In the genomic region with DNA sequence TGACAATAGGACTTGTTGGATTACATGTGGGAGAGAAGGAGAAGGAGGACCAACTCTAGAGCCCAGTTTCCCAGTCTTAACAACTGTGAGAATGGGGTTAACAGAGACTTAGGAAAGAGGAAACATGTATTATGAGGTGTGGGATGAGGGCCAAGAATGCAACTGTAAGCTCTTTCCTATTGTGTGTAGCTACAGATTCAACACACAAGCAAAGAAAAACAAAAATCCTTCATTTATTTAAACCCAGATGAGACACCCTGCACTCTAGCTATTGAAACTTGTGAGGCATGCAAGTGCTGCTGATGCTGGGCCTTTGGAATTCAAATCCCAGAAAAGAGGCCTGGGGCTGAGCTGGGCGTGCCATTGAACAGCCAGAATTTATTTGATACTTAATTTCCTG, we compare ENCODE assay signal across 25 mouse cellular contexts. TPM values are rescaled to one million over a fixed set of nuclear protein-coding genes. Genes with fewer than 3 reads are reported as not detected.
DNase-seq lines count a peak whose midpoint lies in the region; ATAC-seq and TF ChIP-seq lines count a peak whose summit lies in the region.
"Had no signal": no experiment of that assay in that cellular context is flagged by ENCODE, and none has a peak within 500 bp of the region (broad histone marks: within the 10 kb centered on the region; RNA-seq: fewer than 3 reads in every experiment).

No protein-coding gene starts in this region.

- no peak overlapping the region for H3K9ac ChIP-seq in embryonic facial prominence, embryonic 14.5 days (ENCODE audit: low read depth, low read length)
- no peak overlapping the region for H3K9ac ChIP-seq in kidney, postnatal 0 days (ENCODE audit: low read depth, low read length)
- H3K9ac ChIP-seq: heart, embryonic 12.5 days; hindbrain, embryonic 12.5 days; neural tube, embryonic 15.5 days; stomach, embryonic 15.5 days had no signal

- TF ChIP-seq CTCF in kidney, postnatal 0 days (IDR thresholded peaks at IDR 0.05; ENCODE audit: low read depth), result no peak
- no peak for TF ChIP-seq CTCF in embryonic fibroblast, embryonic 13.5 days (IDR thresholded peaks at IDR 0.05; ENCODE audit: borderline replicate concordance, insufficient read depth, low read length)

- H3K36me3 ChIP-seq in embryonic facial prominence, embryonic 14.5 days (ENCODE audit: control insufficient read depth, insufficient read depth, low read length), result no peaks in the 10 kb centered on the region
- H3K36me3 ChIP-seq in embryonic facial prominence, embryonic 10.5 days (replicated peaks), result no peaks in the 10 kb centered on the region
- H3K36me3 ChIP-seq in kidney, postnatal 0 days (ENCODE audit: insufficient read depth, low read length), result no peaks in the 10 kb centered on the region
- H3K36me3 ChIP-seq: heart, embryonic 12.5 days; hindbrain, embryonic 12.5 days; neural tube, embryonic 15.5 days; stomach, embryonic 15.5 days had no signal

- peak; percentile 57; the same call in 1 of the 2 replicates for ATAC-seq in embryonic facial prominence, embryonic 14.5 days (ENCODE audit: low read depth)
- no peak for ATAC-seq in kidney, postnatal 0 days (replicated peaks; ENCODE audit: low FRiP score, low read depth)
- ATAC-seq: CD4-positive, CD25-positive, alpha-beta regulatory T cell, adult 4 months; lung, postnatal 0 days had no signal

- DNase-seq in embryonic facial prominence, embryonic 14.5 days (ENCODE audit: low spot score), result peak; percentile 67
- no peak for DNase-seq in embryonic facial prominence, embryonic 10.5 days (ENCODE audit: low spot score)
- DNase-seq in kidney, postnatal 0 days (ENCODE audit: low spot score), result peak; percentile 46
- no peak for DNase-seq in kidney, adult 11 months
- DNase-seq in 3T3-L1 (ENCODE audit: low read depth, low spot score), result peak; percentile 55
- no peak for DNase-seq in right cerebral cortex, postnatal 25 days
- no peak for DNase-seq in left cerebral cortex, adult 18-20 months (ENCODE audit: low spot score in 2 of 2)
- DNase-seq: cerebellum, adult 2 months; cerebellum, postnatal 36 days; heart, postnatal 14 days; kidney, adult 2 months; liver; thymus, adult 18-20 months; thymus, postnatal 4 days had no signal

- peaks cover 8% of the 10 kb centered on the region; the same call in 1 of the 2 replicates for H3K4me1 ChIP-seq in embryonic facial prominence, embryonic 14.5 days (ENCODE audit: control insufficient read depth, insufficient read depth, low read length)
- H3K4me1 ChIP-seq in embryonic facial prominence, embryonic 10.5 days, result no peaks in the 10 kb centered on the region
- H3K4me1 ChIP-seq in kidney, postnatal 0 days (replicated peaks; ENCODE audit: insufficient read depth, low read length), result no peaks in the 10 kb centered on the region
- no peaks in the 10 kb centered on the region for H3K4me1 ChIP-seq in embryonic fibroblast, embryonic 13.5 days (ENCODE audit: control insufficient read depth, insufficient read depth, low read length)
- H3K4me1 ChIP-seq: hindbrain, embryonic 12.5 days; neural tube, embryonic 15.5 days; stomach, embryonic 15.5 days had no signal

- H3K27me3 ChIP-seq in embryonic facial prominence, embryonic 14.5 days (replicated peaks; ENCODE audit: control insufficient read depth, insufficient read depth, low read length), result no peaks in the 10 kb centered on the region
- no peaks in the 10 kb centered on the region for H3K27me3 ChIP-seq in embryonic facial prominence, embryonic 10.5 days (replicated peaks; ENCODE audit: low read depth, poor library complexity, severe bottlenecking)
- no peaks in the 10 kb centered on the region for H3K27me3 ChIP-seq in kidney, postnatal 0 days (ENCODE audit: insufficient read depth, low read length)
- H3K27me3 ChIP-seq: heart, embryonic 12.5 days; hindbrain, embryonic 12.5 days; neural tube, embryonic 15.5 days; stomach, embryonic 15.5 days had no signal

- 22% methylated on average over 1 of the region's 1 CpGs for WGBS in embryonic facial prominence, embryonic 14.5 days
- WGBS in embryonic facial prominence, embryonic 10.5 days, result 63% methylated on average over 1 of the region's 1 CpGs
- WGBS in kidney, postnatal 0 days, result 44% methylated on average over 1 of the region's 1 CpGs

- no peaks in the 10 kb centered on the region for H3K9me3 ChIP-seq in embryonic facial prominence, embryonic 14.5 days (ENCODE audit: control insufficient read depth, low read length)
- H3K9me3 ChIP-seq in embryonic facial prominence, embryonic 10.5 days, result no peaks in the 10 kb centered on the region
- no peaks in the 10 kb centered on the region for H3K9me3 ChIP-seq in kidney, postnatal 0 days (replicated peaks; ENCODE audit: low read length)
- H3K9me3 ChIP-seq: heart, embryonic 12.5 days; hindbrain, embryonic 12.5 days; neural tube, embryonic 15.5 days; stomach, embryonic 15.5 days had no signal

- H3K4me2 ChIP-seq in embryonic facial prominence, embryonic 14.5 days (ENCODE audit: low read depth, low read length), result no peak overlapping the region
- no peak overlapping the region for H3K4me2 ChIP-seq in kidney, postnatal 0 days (ENCODE audit: low read length)
- H3K4me2 ChIP-seq: heart, embryonic 12.5 days; hindbrain, embryonic 12.5 days; neural tube, embryonic 15.5 days; stomach, embryonic 15.5 days had no signal

- peak overlapping the region; percentile 49 for H3K27ac ChIP-seq in embryonic facial prominence, embryonic 14.5 days (replicated peaks; ENCODE audit: low read depth, low read length)
- no peak overlapping the region for H3K27ac ChIP-seq in embryonic facial prominence, embryonic 10.5 days (replicated peaks)
- no peak overlapping the region for H3K27ac ChIP-seq in kidney, postnatal 0 days
- H3K27ac ChIP-seq in embryonic fibroblast, embryonic 13.5 days (ENCODE audit: insufficient read depth, low read length), result peak overlapping the region; percentile 10
- H3K27ac ChIP-seq: hindbrain, embryonic 12.5 days; neural tube, embryonic 15.5 days; stomach, embryonic 15.5 days had no signal

- H3K4me3 ChIP-seq in embryonic facial prominence, embryonic 14.5 days (ENCODE audit: low read depth, low read length), result no peak overlapping the region
- H3K4me3 ChIP-seq in embryonic facial prominence, embryonic 10.5 days, result no peak overlapping the region
- H3K4me3 ChIP-seq in kidney, postnatal 0 days (replicated peaks; ENCODE audit: low read depth, low read length), result no peak overlapping the region
- H3K4me3 ChIP-seq in embryonic fibroblast, embryonic 13.5 days (ENCODE audit: insufficient read depth, low read length), result no peak overlapping the region
- H3K4me3 ChIP-seq: erythroblast, embryonic 14.5 days; heart, embryonic 12.5 days; hindbrain, embryonic 12.5 days; myocyte; neural tube, embryonic 15.5 days; stomach, embryonic 15.5 days had no signal

- no peak for TF ChIP-seq POLR2A in embryonic fibroblast, embryonic 13.5 days (IDR thresholded peaks at IDR 0.05; ENCODE audit: low read depth, low read length)

RNA-seq across cellular contexts. Expression of gene Abcc12, which starts 18.7 kb away (rescaled TPM):
- polyA plus RNA-seq in embryonic facial prominence, embryonic 14.5 days (2014; fragmentation: Nextera tagmentation; extraction: Ambion mirVana), result 0.16 and 0.29 TPM in 2 replicates
- polyA plus RNA-seq in embryonic facial prominence, embryonic 10.5 days (2016; fragmentation: Nextera tagmentation; extraction: Ambion mirVana), result not detected in 2 replicates
- polyA plus RNA-seq in kidney, postnatal 0 days (2015; fragmentation: Nextera tagmentation; extraction: Ambion mirVana), result 0.04 TPM in 1 of 2 replicates, not detected in the other
- not detected in 2 replicates for polyA plus RNA-seq in embryonic fibroblast, embryonic 13.5 days (2011; ENCODE audit: insufficient read length, low read depth, missing spikeins)
- total RNA-seq in left cerebral cortex, adult 18-20 months (2021), result under 1 TPM; 0.28 to 0.65 TPM
- total RNA-seq: adrenal gland, adult 18-20 months had no signal
- polyA plus RNA-seq: CD4-positive, CD25-positive, alpha-beta regulatory T cell, adult 4 months; erythroblast, embryonic 14.5 days; heart, embryonic 12.5 days; liver, embryonic 16.5 days; myocyte had no signal

Comparison
In these comparisons a context has a peak if more than half of its experiments do, and no peak if none do; other contexts are left out.
1. DNase-seq: peak in embryonic facial prominence, embryonic 14.5 days (single experiment), kidney, postnatal 0 days (single experiment) and 3T3-L1 (single experiment); none in embryonic facial prominence, embryonic 10.5 days (single experiment), kidney, adult 11 months (single experiment), right cerebral cortex, postnatal 25 days (single experiment) and left cerebral cortex, adult 18-20 months (0 of 2).
2. H3K27ac ChIP-seq: peak in embryonic facial prominence, embryonic 14.5 days (single experiment) and embryonic fibroblast, embryonic 13.5 days (single experiment); none in embryonic facial prominence, embryonic 10.5 days (single experiment) and kidney, postnatal 0 days (single experiment).